Mouse (Mus musculus) olfactory bulb, adult 2 months (tissue): Measurements from ENCODE around the gene Zbed4.

Source experiments
- CTCF ChIP-seq: fragments of 200-500 bp; IDR thresholded peaks from 2 replicates; pipeline ENCODE4 v1.5.1; 2012; ENCODE audit warnings: low read depth, mild to moderate bottlenecking, low read length, moderate library complexity; ENCODE audit not compliant: insufficient read depth
- POLR2A ChIP-seq: fragments of 200-500 bp; IDR thresholded peaks from 2 replicates; pipeline ENCODE4 v1.6.1; 2012; ENCODE audit warnings: mild to moderate bottlenecking, low read depth, low read length, moderate library complexity; ENCODE audit not compliant: insufficient read depth

- TF ChIP-seq CTCF, result no peak
- no peak for TF ChIP-seq POLR2A
Measured at GRCm38 (mm10) chr15:88752403-88752733, 908 bp downstream of the Zbed4 start.
